Mouse (Mus musculus) C2C12 (cell line): ENCODE data around the gene Kcnh2. TPM values are rescaled to one million over a fixed set of nuclear protein-coding genes. Genes with fewer than 3 reads are reported as not detected.

Experiments
- H3K27me3 ChIP-seq: one replicate; pipeline ENCODE4 v1.6.1; 2011; ENCODE audit not compliant: control insufficient read depth, insufficient read depth, insufficient read length
- H3K36me3 ChIP-seq: one replicate; pipeline ENCODE4 v1.6.1; 2011; ENCODE audit not compliant: control insufficient read depth, insufficient read depth
- H3K4me3 ChIP-seq: one replicate; pipeline ENCODE4 v1.5.1; 2011; ENCODE audit warnings: mild to moderate bottlenecking, control low read depth; ENCODE audit not compliant: poor library complexity, insufficient read depth, severe bottlenecking
- H3K79me2 ChIP-seq: one replicate; pipeline ENCODE4 v1.6.1; 2011; ENCODE audit not compliant: control insufficient read depth, insufficient read depth
- H3K79me3 ChIP-seq: one replicate; pipeline ENCODE4 v1.6.1; 2011; ENCODE audit warnings: low read depth, control low read depth
- H3ac ChIP-seq: one replicate; pipeline ENCODE3; 2011; ENCODE audit warnings: low read depth; ENCODE audit not compliant: control insufficient read depth, insufficient read length
- CEBPB ChIP-seq: IDR thresholded peaks from one replicate; pipeline ENCODE4 v1.6.1; 2011; ENCODE audit warnings: low read depth, mild to moderate bottlenecking, control low read depth, moderate library complexity
- CTCF ChIP-seq: IDR thresholded peaks from one replicate; pipeline ENCODE4 v1.5.1; 2011; ENCODE audit not compliant: control insufficient read depth, insufficient read depth, insufficient read length
- FOSL1 ChIP-seq: IDR thresholded peaks from one replicate; pipeline ENCODE4 v1.8.0; 2011; ENCODE audit warnings: mild to moderate bottlenecking, low read length; ENCODE audit not compliant: poor library complexity, insufficient read depth, severe bottlenecking
- MAX ChIP-seq: IDR thresholded peaks from one replicate; pipeline ENCODE4 v1.6.1; 2011; ENCODE audit warnings: mild to moderate bottlenecking, control low read depth
- MYOD1 ChIP-seq: IDR thresholded peaks from one replicate; pipeline ENCODE4 v1.6.1; 2011; ENCODE audit warnings: low read depth; ENCODE audit not compliant: control insufficient read depth, insufficient read length
- MYOG ChIP-seq: IDR thresholded peaks from one replicate; pipeline ENCODE4 v1.6.1; 2011; ENCODE audit not compliant: control insufficient read depth, insufficient read length; ENCODE audit errors: extremely low read depth
- USF1 ChIP-seq: IDR thresholded peaks from one replicate; pipeline ENCODE4 v1.6.1; 2011; ENCODE audit warnings: low read depth, mild to moderate bottlenecking, control low read depth, moderate library complexity
- polyA plus RNA-seq: library from polyadenylated mRNA; unstranded; fragments of >200 nt; fragmentation: generic; extraction: Trizol; gene quantifications from one replicate; pipeline ENCODE4 v1.2.1, GENCODE M21; 2012; ENCODE audit warnings: missing spikeins

Gene Kcnh2
- polyA plus RNA-seq, 1 experiment: 3.1 TPM

DNA sequence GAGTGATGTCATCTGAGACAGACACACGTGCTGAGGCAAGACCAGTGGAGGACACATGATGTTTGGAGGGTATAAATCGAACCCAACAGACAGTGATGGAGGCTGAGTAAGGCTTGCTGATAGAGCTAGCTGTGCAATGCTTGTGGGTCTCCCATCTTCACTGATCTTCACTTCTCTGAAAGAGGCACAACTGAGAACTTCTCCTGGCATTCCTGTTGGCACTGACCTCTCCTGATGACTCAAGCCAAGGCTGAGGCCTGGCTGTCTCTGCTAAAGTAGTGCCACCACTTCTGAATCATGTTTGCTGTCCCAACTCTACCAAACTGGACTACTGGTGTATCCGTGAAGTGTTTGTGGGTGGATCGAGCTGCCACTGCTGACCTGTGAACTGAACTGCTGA, 71.9 kb downstream of the Kcnh2 start:
- Histone ChIP-seq H3K79me2 (peaks cover 26% of the 10 kb centered on the region), H3K36me3 (peaks cover 9% of the 10 kb centered on the region), H3K27me3 (no peaks in the 10 kb centered on the region), H3K79me3 (peaks cover 6% of the 10 kb centered on the region), H3ac (no peak overlapping the region), H3K4me3 (no peak overlapping the region)
- TF ChIP-seq MYOD1: no peak
- no peak for TF ChIP-seq MYOG
- TF ChIP-seq USF1: no peak
- TF ChIP-seq FOSL1: no peak
- TF ChIP-seq MAX: no peak
- no peak for TF ChIP-seq CEBPB
- no peak for TF ChIP-seq CTCF

DNA sequence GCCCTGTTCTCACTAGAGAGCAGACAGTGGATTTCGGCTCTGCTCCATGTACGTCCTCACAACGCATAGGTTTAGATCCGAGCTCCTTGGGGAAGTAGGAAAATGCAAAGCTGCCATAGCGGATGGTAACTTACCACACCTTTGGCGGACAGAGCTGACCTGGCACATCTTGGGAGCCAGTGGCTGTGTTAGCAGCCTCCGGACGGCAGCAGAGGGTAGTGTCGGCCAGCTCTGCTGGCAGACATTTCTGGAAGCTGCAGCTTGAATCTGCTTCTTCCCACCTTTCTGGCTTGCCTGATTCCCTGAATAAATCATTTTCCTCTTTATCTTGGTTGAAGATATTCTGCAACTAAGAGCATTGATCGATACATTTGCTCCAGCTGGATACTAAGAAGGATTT, 73.2 kb downstream of the Kcnh2 start:
- peaks cover 3% of the 10 kb centered on the region for H3K79me3 ChIP-seq
- H3K36me3 ChIP-seq: peaks cover 9% of the 10 kb centered on the region
- H3K79me2 ChIP-seq: peaks cover 21% of the 10 kb centered on the region
- H3K4me3 ChIP-seq: no peak overlapping the region
- no peak overlapping the region for H3ac ChIP-seq
- TF ChIP-seq MYOD1 (no peak), USF1 (no peak), CTCF (no peak), CEBPB (no peak), MYOG (no peak), FOSL1 (no peak), MAX (no peak)
- H3K27me3 ChIP-seq: no peaks in the 10 kb centered on the region

GRCm38 (mm10) chr5:24273683-24274621, 77.5 kb downstream of the Kcnh2 start:
- Histone ChIP-seq H3K36me3 (peaks cover 1% of the 10 kb centered on the region), H3K79me3 (peaks cover 3% of the 10 kb centered on the region), H3K79me2 (peaks cover 25% of the 10 kb centered on the region), H3K4me3 (no peak overlapping the region), H3ac (no peak overlapping the region), H3K27me3 (no peaks in the 10 kb centered on the region)
- peak; percentile 54 for TF ChIP-seq MAX
- no peak for TF ChIP-seq CEBPB
- peak; percentile 84 for TF ChIP-seq FOSL1
- no peak for TF ChIP-seq MYOG
- no peak for TF ChIP-seq USF1

GRCm38 (mm10) chr5:24270941-24271340, 80.5 kb downstream of the Kcnh2 start:
- Histone ChIP-seq H3ac (no peak overlapping the region), H3K79me3 (peaks cover 3% of the 10 kb centered on the region), H3K4me3 (no peak overlapping the region), H3K79me2 (peaks cover 16% of the 10 kb centered on the region), H3K27me3 (no peaks in the 10 kb centered on the region), H3K36me3 (peaks cover 4% of the 10 kb centered on the region)
- no peak for TF ChIP-seq USF1
- TF ChIP-seq FOSL1: no peak
- TF ChIP-seq MAX: no peak
- TF ChIP-seq MYOD1: no peak
- no peak for TF ChIP-seq MYOG
- TF ChIP-seq CEBPB: no peak
- TF ChIP-seq CTCF: no peak

Other genes with a start within 250 kb of the Kcnh2 start
- 7.9 TPM for gene Nupl2, start 186.6 kb downstream of the Kcnh2 start, polyA plus RNA-seq
- 0.13 TPM for gene Nos3, start 13.2 kb upstream of the Kcnh2 start, polyA plus RNA-seq
- 0.48 TPM for gene Atg9b, start 40.5 kb upstream of the Kcnh2 start, polyA plus RNA-seq
- gene Abcb8, start 42.1 kb upstream of the Kcnh2 start, polyA plus RNA-seq: 25.1 TPM
- gene Asic3, start 61.8 kb upstream of the Kcnh2 start, polyA plus RNA-seq: 0.19 TPM
- gene Cdk5, start 71.9 kb upstream of the Kcnh2 start, polyA plus RNA-seq: 33.4 TPM
- gene Slc4a2, start 72.2 kb upstream of the Kcnh2 start, polyA plus RNA-seq: 76.4 TPM
- gene Fastk, start 93.7 kb upstream of the Kcnh2 start, polyA plus RNA-seq: 90.3 TPM
- 9.8 TPM for gene Tmub1, start 96.2 kb upstream of the Kcnh2 start, polyA plus RNA-seq
- 119 TPM for gene Agap3, start 100.6 kb upstream of the Kcnh2 start, polyA plus RNA-seq
- 0.42 TPM for gene Gbx1, start 175.6 kb upstream of the Kcnh2 start, polyA plus RNA-seq
- not detected for gene Asb10, start 189.4 kb upstream of the Kcnh2 start, polyA plus RNA-seq
- gene 4931409K22Rik, start 205.2 kb upstream of the Kcnh2 start, polyA plus RNA-seq: not detected
- gene Abcf2, start 225.9 kb upstream of the Kcnh2 start, polyA plus RNA-seq: 143 TPM
- gene Chpf2, start 235.1 kb upstream of the Kcnh2 start, polyA plus RNA-seq: 37.7 TPM